Mouse (Mus musculus): ENCODE measurements around the gene Serpinc1.

GRCm38 (mm10) chr1:161032345-161032744 lies 54.0 kb downstream of the Serpinc1 start:
- TF ChIP-seq CTCF (IDR thresholded peaks at IDR 0.05; ENCODE audit: low read depth, low read length) (no peak), POLR2A (IDR thresholded peaks at IDR 0.05; ENCODE audit: insufficient read depth, low read length) (no peak), EP300 (IDR thresholded peaks at IDR 0.05; ENCODE audit: insufficient read depth, low read depth, low read length) (no peak)

Measured in ES-Bruce4 (cell line).